Mouse (Mus musculus) liver, embryonic 14.5 days (tissue): ENCODE results near the gene 1700067K01Rik. TPM values are rescaled to one million over a fixed set of nuclear protein-coding genes. Genes with fewer than 3 reads are reported as not detected.

ENCODE experiments used
- ATAC-seq: fragments of 200-750 bp; cut with Nextera tagmentation; 2 replicates; pipeline ENCODE4 v1.8.0; 2017; ENCODE audit warnings: moderate number of reproducible peaks, mild to moderate bottlenecking, moderate library complexity; ENCODE audit not compliant: insufficient read depth
- DNase-seq, 3 experiments: peaks; one replicate each; pipeline ENCODE4 v3.0.0-alpha.2; 2012 to 2013; ENCODE audit warnings: low read depth in 3 of 3, low spot score in 3 of 3
- H3K27ac ChIP-seq: fragments of 300-500 bp; sonication (generic); 2 replicates; pipeline ENCODE4 v1.5.1; 2014; ENCODE audit warnings: moderate library complexity, mild to moderate bottlenecking, control low read depth, inconsistent platforms
- H3K27me3 ChIP-seq: fragments of 300-500 bp; sonication (generic); 2 replicates; pipeline ENCODE4 v1.6.1; 2014; ENCODE audit warnings: mild to moderate bottlenecking, low read length, moderate library complexity; ENCODE audit not compliant: control insufficient read depth, insufficient read depth
- H3K36me3 ChIP-seq: fragments of 300-500 bp; sonication (generic); replicated peaks from 2 replicates; pipeline ENCODE4 v1.6.1; 2014; ENCODE audit warnings: low read depth; ENCODE audit not compliant: control insufficient read depth, insufficient read depth
- H3K4me1 ChIP-seq, 2 experiments: fragments of 200-500 bp in 1 of 2; fragments of 300-500 bp in 1 of 2; sonication (generic) in 1 of 2; replicated peaks; 2 replicates each; pipeline ENCODE4 v1.6.1; 2012 to 2014; ENCODE audit warnings: antibody characterized with exemption in 1 of 2, inconsistent platforms in 1 of 2, low read length in 1 of 2; ENCODE audit not compliant: control insufficient read depth in 2 of 2, insufficient read depth in 2 of 2
- H3K4me2 ChIP-seq: fragments of 300-500 bp; sonication (generic); 2 replicates; pipeline ENCODE4 v1.6.1; 2014; ENCODE audit warnings: low read depth, mild to moderate bottlenecking, control low read depth, moderate library complexity
- H3K4me3 ChIP-seq, 2 experiments: fragments of 200-500 bp in 1 of 2; fragments of 300-500 bp in 1 of 2; sonication (generic) in 1 of 2; 2 replicates each; pipeline ENCODE4 v1.5.1; 2012 to 2014; ENCODE audit warnings: low read depth in 2 of 2, low read length in 2 of 2, mild to moderate bottlenecking in 2 of 2, control low read depth in 1 of 2, inconsistent platforms in 1 of 2, moderate library complexity in 1 of 2; ENCODE audit not compliant: insufficient read depth in 1 of 2
- H3K9ac ChIP-seq: fragments of 300-500 bp; sonication (generic); replicated peaks from 2 replicates; pipeline ENCODE4 v1.6.1; 2014; ENCODE audit warnings: mild to moderate bottlenecking, control low read depth, moderate library complexity
- H3K9me3 ChIP-seq: fragments of 300-500 bp; sonication (generic); 2 replicates; pipeline ENCODE4 v1.6.1; 2016; ENCODE audit warnings: low read length, mixed read lengths; ENCODE audit not compliant: control insufficient read depth
- CTCF ChIP-seq: IDR thresholded peaks from 2 replicates; pipeline ENCODE4 v1.5.1; 2016; ENCODE audit warnings: antibody characterized with exemption, low read depth, control low read depth
- EP300 ChIP-seq: IDR thresholded peaks from 2 replicates; pipeline ENCODE4 v1.6.1; 2016; ENCODE audit warnings: antibody characterized with exemption, low read depth
- WGBS: fragments of 180-500 bp; shearing (Covaris S2); extraction: QIAGEN DNeasy Blood & Tissue Kit; methylation state at CpG from one replicate; pipeline ENCODE4 v1.1.7; 2014; ENCODE audit not compliant: insufficient replicate concordance; 5-methylcytosine and 5-hydroxymethylcytosine counted together
- polyA plus RNA-seq, 2 experiments: library from polyadenylated mRNA; depleted of rRNA in 1 of 2; stranded (reverse) in 1 of 2; unstranded in 1 of 2; fragments of >200 nt; fragmentation: Nextera tagmentation in 1 of 2; extraction: Ambion mirVana in 1 of 2; gene quantifications; 2 replicates each; pipeline versions ENCODE4 v1.2.1 to v1.2.3; 2012 to 2014

The 1700067K01Rik gene
- polyA plus RNA-seq, 2 experiments = 0.41 TPM

GRCm38 (mm10) chr8:84032777-84033176 is 31.5 kb downstream of the 1700067K01Rik start:
- WGBS = 50% methylated on average over 4 of the region's 4 CpGs
- DNase-seq = no peak
- H3K4me2 ChIP-seq = no peak overlapping the region
- no peaks in the 10 kb centered on the region for H3K9me3 ChIP-seq
- H3K4me3 ChIP-seq = no peak overlapping the region
- H3K36me3 ChIP-seq = no peaks in the 10 kb centered on the region
- peaks cover 4% of the 10 kb centered on the region for H3K27me3 ChIP-seq
- no peak overlapping the region for H3K9ac ChIP-seq
- TF ChIP-seq CTCF (no peak), EP300 (no peak)
- no peak for ATAC-seq
- H3K4me1 ChIP-seq = no peaks in the 10 kb centered on the region
- no peak overlapping the region for H3K27ac ChIP-seq

GRCm38 (mm10) chr8:84038015-84038414 is 36.7 kb downstream of the 1700067K01Rik start:
- Histone ChIP-seq H3K27ac (no peak overlapping the region), H3K4me3 (no peak overlapping the region), H3K4me2 (no peak overlapping the region), H3K9ac (no peak overlapping the region), H3K27me3 (peaks cover 12% of the 10 kb centered on the region), H3K36me3 (no peaks in the 10 kb centered on the region), H3K4me1 (no peaks in the 10 kb centered on the region), H3K9me3 (no peaks in the 10 kb centered on the region)
- TF ChIP-seq EP300 = no peak
- ATAC-seq (no peak), DNase-seq (no peak)
- 65% methylated on average over 5 of the region's 5 CpGs for WGBS

GRCm38 (mm10) chr8:84039050-84039449 is 37.7 kb downstream of the 1700067K01Rik start:
- TF ChIP-seq CTCF (peak; percentile 88), EP300 (no peak)
- WGBS = 2% methylated on average over 5 of the region's 5 CpGs
- H3K27me3 ChIP-seq = peaks cover 22% of the 10 kb centered on the region

GRCm38 (mm10) chr8:84042066-84042947 is 41.0 kb downstream of the 1700067K01Rik start, which contains the start of gene Il27ra:
Gene Il27ra, minus strand, starts transcription at chr8:84042589.
- no peak within 1 kb of the TSS for H3K9ac ChIP-seq
- H3K36me3 ChIP-seq = no peaks in the 10 kb centered on the region
- TF ChIP-seq CTCF (peak; percentile 78), EP300 (no peak)
- H3K4me3 ChIP-seq = peak within 1 kb of the TSS in 1 of 2 experiments; percentile 29; a peak in 3 of 4 replicates
- DNase-seq (no peak), ATAC-seq (peak; percentile 56)
- H3K4me2 ChIP-seq = peak within 1 kb of the TSS; percentile 54
- 3% methylated on average over 40 of the region's 40 CpGs for WGBS
- H3K4me1 ChIP-seq = no peaks in the 10 kb centered on the region
- no peaks in the 10 kb centered on the region for H3K9me3 ChIP-seq
- H3K27ac ChIP-seq = no peak within 1 kb of the TSS
- peaks cover 36% of the 10 kb centered on the region for H3K27me3 ChIP-seq

More at GRCm38 (mm10) chr8:84039050-84039449, 37.7 kb downstream of the 1700067K01Rik start:
- Histone ChIP-seq H3K36me3 (no peaks in the 10 kb centered on the region), H3K4me3 (no peak overlapping the region), H3K9me3 (no peaks in the 10 kb centered on the region), H3K4me2 (no peak overlapping the region), H3K9ac (no peak overlapping the region), H3K4me1 (no peaks in the 10 kb centered on the region), H3K27ac (no peak overlapping the region)
- ATAC-seq (no peak), DNase-seq (peak; percentile 33 to 54 (median 41))

GRCm38 (mm10) chr8:84042948-84043342 is 41.6 kb downstream of the 1700067K01Rik start:
- Histone ChIP-seq H3K4me3 (no peak overlapping the region), H3K27ac (no peak overlapping the region), H3K4me2 (peak overlapping the region; percentile 54), H3K4me1 (no peaks in the 10 kb centered on the region), H3K36me3 (no peaks in the 10 kb centered on the region), H3K27me3 (peaks cover 36% of the 10 kb centered on the region), H3K9me3 (no peaks in the 10 kb centered on the region), H3K9ac (no peak overlapping the region)
- WGBS = 32% methylated on average over 12 of the region's 12 CpGs
- ATAC-seq (no peak), DNase-seq (no peak)
- TF ChIP-seq CTCF (no peak), EP300 (no peak)
